ENCODE assay signal across 8 mouse cellular contexts in genomic region chr11:3773782-3774462, GRCm38 (mm10).
A peak's percentile ranks its signal among the peaks of the same experiment; 100 is the strongest.
DNase-seq lines count a peak whose midpoint lies in the region; ATAC-seq and TF ChIP-seq lines count a peak whose summit lies in the region.

No protein-coding gene starts in this region.

- no peak for TF ChIP-seq CTCF in kidney, postnatal 0 days (IDR thresholded peaks at IDR 0.05; ENCODE audit: low read depth)

- no peaks in the 10 kb centered on the region for H3K36me3 ChIP-seq in kidney, postnatal 0 days (ENCODE audit: insufficient read depth, low read length)
- H3K36me3 ChIP-seq in hindbrain, embryonic 11.5 days (ENCODE audit: control insufficient read depth, insufficient read depth, low read length): no peaks in the 10 kb centered on the region
- 0 out of 2 replicates have a peak, but pooled peaks cover 5% of the 10 kb centered on the region for H3K36me3 ChIP-seq in midbrain, embryonic 15.5 days (replicated peaks)

- no peak for ATAC-seq in kidney, postnatal 0 days (replicated peaks; ENCODE audit: low FRiP score, low read depth)
- peak; percentile 63 for ATAC-seq in hindbrain, embryonic 11.5 days (ENCODE audit: low FRiP score)
- peak; percentile 61 for ATAC-seq in midbrain, embryonic 15.5 days (replicated peaks)
- no peak for ATAC-seq in megakaryocyte progenitor cell, adult 5-6 weeks (replicated peaks; ENCODE audit: poor library complexity)

- no peaks in the 10 kb centered on the region for H3K9me3 ChIP-seq in kidney, postnatal 0 days (replicated peaks; ENCODE audit: low read length)
- no peaks in the 10 kb centered on the region for H3K9me3 ChIP-seq in hindbrain, embryonic 11.5 days (ENCODE audit: control insufficient read depth, low read length)
- H3K9me3 ChIP-seq in midbrain, embryonic 15.5 days: no peaks in the 10 kb centered on the region

- H3K4me2 ChIP-seq in kidney, postnatal 0 days (ENCODE audit: low read length): peak overlapping the region; percentile 51
- peak overlapping the region; percentile 77 for H3K4me2 ChIP-seq in hindbrain, embryonic 11.5 days (replicated peaks; ENCODE audit: low read depth, low read length)
- H3K4me2 ChIP-seq in midbrain, embryonic 15.5 days: peak overlapping the region; percentile 78

- DNase-seq in kidney, postnatal 0 days (ENCODE audit: low spot score): no peak
- DNase-seq in kidney, adult 9 months: no peak
- DNase-seq in cerebellum, adult 9-11 months: peak; percentile 62
- peak; percentile 54 for DNase-seq in hindbrain, embryonic 11.5 days (ENCODE audit: low spot score)
- no peak for DNase-seq in urinary bladder, postnatal 25 days (ENCODE audit: low spot score)
- DNase-seq in frontal cortex, postnatal 25 days (ENCODE audit: low spot score in 2 of 2): no peak

- peak overlapping the region; percentile 17; the same call in 1 of the 2 replicates for H3K4me3 ChIP-seq in kidney, postnatal 0 days (replicated peaks; ENCODE audit: low read depth, low read length)
- peak overlapping the region; percentile 47 for H3K4me3 ChIP-seq in hindbrain, embryonic 11.5 days (ENCODE audit: low read depth, low read length)
- peak overlapping the region; percentile 58 for H3K4me3 ChIP-seq in midbrain, embryonic 15.5 days

- no peak overlapping the region for H3K9ac ChIP-seq in kidney, postnatal 0 days (ENCODE audit: low read depth, low read length)
- peak overlapping the region; percentile 65 for H3K9ac ChIP-seq in hindbrain, embryonic 11.5 days (ENCODE audit: low read depth, low read length)
- peak overlapping the region; percentile 77 for H3K9ac ChIP-seq in midbrain, embryonic 15.5 days

- H3K27me3 ChIP-seq in kidney, postnatal 0 days (ENCODE audit: insufficient read depth, low read length): peaks cover 20% of the 10 kb centered on the region
- H3K27me3 ChIP-seq in hindbrain, embryonic 11.5 days (ENCODE audit: control insufficient read depth, insufficient read depth, low read length): peaks cover 11% of the 10 kb centered on the region; the same call in 1 of the 2 replicates
- peaks cover 5% of the 10 kb centered on the region for H3K27me3 ChIP-seq in midbrain, embryonic 15.5 days (replicated peaks)

- 42% methylated on average over 6 of the region's 6 CpGs for WGBS in kidney, postnatal 0 days
- 43% methylated on average over 6 of the region's 6 CpGs for WGBS in hindbrain, embryonic 11.5 days
- 13% methylated on average over 6 of the region's 6 CpGs for WGBS in midbrain, embryonic 15.5 days

- H3K27ac ChIP-seq in kidney, postnatal 0 days: no peak overlapping the region
- H3K27ac ChIP-seq in hindbrain, embryonic 11.5 days (ENCODE audit: low read depth, low read length): peak overlapping the region; percentile 1; the same call in 1 of the 2 replicates
- H3K27ac ChIP-seq in midbrain, embryonic 15.5 days: peak overlapping the region; percentile 79

- H3K4me1 ChIP-seq in kidney, postnatal 0 days (replicated peaks; ENCODE audit: insufficient read depth, low read length): peaks cover 9% of the 10 kb centered on the region; the same call in 1 of the 2 replicates
- H3K4me1 ChIP-seq in hindbrain, embryonic 11.5 days (replicated peaks; ENCODE audit: control insufficient read depth, insufficient read depth, low read length): no peaks in the 10 kb centered on the region
- H3K4me1 ChIP-seq in midbrain, embryonic 15.5 days: peaks cover 16% of the 10 kb centered on the region

Comparison
In these comparisons a context has a peak if more than half of its experiments do, and no peak if none do; other contexts are left out.
1. ATAC-seq: peak in hindbrain, embryonic 11.5 days (single experiment) and midbrain, embryonic 15.5 days (single experiment); none in kidney, postnatal 0 days (single experiment) and megakaryocyte progenitor cell, adult 5-6 weeks (single experiment).
2. DNase-seq: peak in cerebellum, adult 9-11 months (single experiment) and hindbrain, embryonic 11.5 days (single experiment); none in kidney, postnatal 0 days (single experiment), kidney, adult 9 months (single experiment), urinary bladder, postnatal 25 days (single experiment) and frontal cortex, postnatal 25 days (0 of 2).
3. Peak in every context shown above with its lines, with median percentiles within 50 percentile points of each other: H3K4me2 ChIP-seq and H3K4me3 ChIP-seq.